Mouse (Mus musculus): ENCODE measurements around the gene Fgfr2.
A peak's percentile ranks its signal among the peaks of the same experiment; 100 is the strongest.

Fgfr2 gene

GRCm38 (mm10) chr7:132282161-132282560, 841.0 kb downstream of the Fgfr2 start:
- DNase-seq = no peak

DNA sequence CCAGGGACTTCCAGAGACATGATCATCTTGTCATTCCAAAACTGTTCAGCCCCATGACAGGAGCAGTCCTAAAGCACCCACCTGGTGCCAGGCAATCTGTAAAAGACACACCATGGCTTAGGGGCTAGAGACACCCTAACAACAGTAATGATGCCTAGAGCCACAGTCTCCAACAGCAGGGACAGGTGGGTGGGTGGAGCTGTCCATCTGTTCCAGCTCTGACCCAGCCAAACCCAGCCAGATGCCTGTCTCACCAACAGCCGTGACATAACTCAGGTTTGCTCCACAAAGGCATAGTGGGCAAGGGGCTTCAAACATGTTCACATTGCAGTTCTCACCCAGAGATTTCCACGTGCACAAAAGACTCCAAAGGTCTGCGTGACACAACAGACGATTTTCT, 841.4 kb downstream of the Fgfr2 start:
- DNase-seq = peak; percentile 66

DNA sequence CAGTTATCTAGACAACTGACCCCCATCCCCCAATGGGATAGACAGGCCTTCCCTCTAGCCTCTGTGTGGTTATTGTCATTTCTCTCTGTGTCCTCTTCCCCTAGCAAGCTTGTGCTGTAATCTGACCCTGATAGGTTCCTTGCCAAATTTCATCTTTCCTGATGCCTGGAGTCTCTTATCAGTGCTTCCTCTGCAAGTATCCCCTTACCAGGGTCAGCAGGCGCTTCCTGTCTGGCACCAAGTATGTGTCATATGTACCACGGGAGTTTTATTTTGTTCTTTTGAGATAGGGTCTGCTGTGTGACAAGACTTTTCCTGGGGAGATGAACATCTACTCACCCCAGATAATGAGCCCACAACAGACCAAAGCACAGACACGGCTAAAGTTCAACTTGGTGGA, 844.5 kb downstream of the Fgfr2 start:
- DNase-seq = no peak

DNA sequence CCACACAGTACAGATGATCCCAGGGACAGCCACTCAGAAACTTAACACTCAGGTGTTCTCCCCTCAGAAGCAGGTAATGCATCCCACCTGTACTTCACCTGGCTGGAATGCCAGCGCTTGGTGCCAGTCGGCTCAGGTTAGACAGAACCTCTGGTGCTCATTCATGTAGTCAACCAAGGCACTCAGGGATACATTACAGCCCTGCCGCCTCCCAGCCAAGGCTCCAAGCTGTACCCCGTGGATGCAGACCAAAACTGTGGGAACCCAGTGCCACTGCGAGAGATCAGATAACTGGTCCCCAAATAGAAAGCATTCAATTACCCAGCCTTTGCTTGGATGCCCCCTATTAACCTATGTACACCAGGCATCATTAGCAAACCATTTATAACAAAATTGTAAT, 846.9 kb downstream of the Fgfr2 start:
- no peak for DNase-seq

- no peak for DNase-seq
Observed at GRCm38 (mm10) chr7:132273741-132274513, 849.2 kb downstream of the Fgfr2 start.

DNA sequence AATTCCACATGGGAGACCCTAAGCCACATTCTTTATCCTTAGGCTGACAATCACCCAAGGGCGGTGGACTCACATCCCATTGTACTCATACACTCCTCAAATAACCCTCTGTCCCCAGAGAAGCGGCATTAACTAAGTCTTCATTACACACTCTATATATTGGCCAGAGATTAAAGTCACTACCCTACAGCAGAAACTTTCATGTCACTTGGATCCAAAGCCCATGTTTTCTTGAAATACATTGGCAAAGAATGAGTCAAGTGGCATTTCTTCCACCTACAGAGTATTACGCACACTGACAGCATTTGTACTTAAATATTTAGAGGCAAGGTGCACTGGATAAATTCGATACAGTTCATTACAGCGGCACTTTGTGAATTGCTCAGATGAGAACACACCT, 850.2 kb downstream of the Fgfr2 start:
- no peak for DNase-seq

GRCm38 (mm10) chr7:132270364-132270763, 852.8 kb downstream of the Fgfr2 start:
- DNase-seq = no peak

DNA sequence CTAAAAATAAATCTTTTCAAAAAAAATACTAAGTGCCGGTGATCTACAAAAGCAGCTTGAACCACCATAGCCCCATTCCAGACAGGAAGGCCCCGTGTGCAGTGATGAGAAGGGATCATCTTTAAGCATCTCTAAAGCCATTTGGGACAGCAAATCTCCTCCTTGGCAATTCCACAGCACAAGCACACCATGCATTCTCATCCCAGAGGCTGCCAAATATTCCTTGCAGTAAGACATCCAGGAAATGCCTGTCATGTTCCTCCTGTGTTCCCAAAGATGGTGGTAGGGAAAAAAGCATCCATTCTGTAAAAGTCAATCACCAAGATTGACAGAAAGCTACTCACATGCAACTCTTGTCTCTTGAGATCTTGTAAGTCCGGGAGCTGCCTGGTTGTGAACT, 853.5 kb downstream of the Fgfr2 start:
- no peak for DNase-seq

DNA sequence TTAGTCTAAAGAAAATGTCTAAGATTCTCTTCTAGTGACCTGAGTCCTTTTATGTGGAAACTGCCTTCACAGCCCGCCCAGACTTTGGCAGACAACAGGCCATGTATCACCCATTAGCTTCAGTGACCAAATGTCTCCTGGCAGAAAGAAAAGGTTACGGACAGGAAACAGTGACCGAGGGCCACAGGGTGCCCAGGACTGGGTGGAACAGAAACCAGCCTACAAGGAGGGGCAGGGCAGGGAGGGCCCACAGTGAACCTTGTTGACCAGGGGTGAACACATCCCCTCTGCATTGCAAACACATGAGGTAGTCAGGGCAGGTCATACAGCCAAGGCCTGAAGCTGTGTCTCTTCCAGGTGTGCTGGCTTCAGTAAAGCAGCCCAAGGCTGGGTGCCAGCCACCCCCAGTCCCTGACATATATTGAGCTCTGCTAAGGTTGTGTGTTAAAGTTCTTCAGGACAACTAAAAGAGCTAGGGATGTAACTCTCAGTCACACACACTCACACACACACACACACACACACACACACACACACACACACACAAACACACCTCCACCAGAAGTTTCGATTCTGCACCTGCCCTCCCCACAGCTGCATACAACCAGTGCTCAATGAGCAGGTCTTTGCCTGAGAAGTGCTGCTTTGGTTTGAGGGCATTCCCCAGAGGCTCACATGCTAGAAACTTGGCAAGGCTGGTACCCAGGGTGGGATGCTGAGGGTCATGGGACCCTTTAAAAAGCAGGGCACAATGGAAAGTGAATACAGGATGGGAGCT, 855.2 kb downstream of the Fgfr2 start:
- DNase-seq = peak; percentile 42

GRCm38 (mm10) chr7:132264763-132265162, 858.4 kb downstream of the Fgfr2 start:
- no peak for DNase-seq

DNA sequence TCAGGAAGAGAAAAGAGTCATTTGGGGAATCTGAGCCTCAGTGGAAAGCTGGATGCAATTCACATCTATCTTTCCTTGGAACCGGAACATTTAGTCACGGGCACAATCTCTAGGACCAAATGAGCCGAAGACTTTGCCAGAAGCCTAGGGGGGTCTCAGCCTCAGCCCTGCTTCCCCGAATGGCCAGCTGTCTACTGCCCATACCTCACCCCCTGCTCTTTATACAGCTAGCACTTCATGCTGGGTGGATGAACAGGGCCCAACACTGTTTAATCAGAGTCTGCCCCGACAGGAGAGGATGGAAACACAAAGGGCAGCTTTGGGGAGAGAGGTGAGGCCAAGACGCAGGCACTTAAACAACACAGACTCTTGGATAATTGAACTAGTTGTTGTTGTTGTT, 860.0 kb downstream of the Fgfr2 start:
- DNase-seq = no peak

- DNase-seq = no peak
Observed at GRCm38 (mm10) chr7:132262696-132263095, 860.5 kb downstream of the Fgfr2 start.

- DNase-seq = no peak
Observed at GRCm38 (mm10) chr7:132261885-132262284, 861.3 kb downstream of the Fgfr2 start.

DNA sequence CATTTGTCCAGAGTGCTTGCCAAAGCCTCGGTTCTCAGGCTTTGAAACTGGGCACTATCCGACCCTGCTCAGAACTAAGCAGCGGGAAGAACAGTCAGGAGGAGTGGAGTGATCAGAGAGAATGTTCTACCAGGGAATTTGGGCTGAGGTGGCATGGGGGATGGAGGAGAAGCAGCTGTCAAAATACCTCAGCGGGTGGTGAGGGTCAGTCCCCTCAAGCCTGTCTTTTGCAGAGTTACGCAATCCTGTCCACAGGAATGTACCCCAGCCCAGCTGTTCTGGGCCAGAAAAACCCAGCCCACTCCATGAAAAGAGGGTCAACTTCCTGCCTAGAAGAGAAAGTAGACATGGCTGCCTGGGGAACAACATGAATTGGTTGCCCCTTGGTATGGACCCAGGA, 862.5 kb downstream of the Fgfr2 start:
- no peak for DNase-seq

GRCm38 (mm10) chr7:132258817-132259216, 864.3 kb downstream of the Fgfr2 start:
- no peak for DNase-seq

GRCm38 (mm10) chr7:132258216-132258615, 864.9 kb downstream of the Fgfr2 start:
- DNase-seq = no peak

- DNase-seq = peak; percentile 71
Observed at GRCm38 (mm10) chr7:132253513-132253912, 869.6 kb downstream of the Fgfr2 start.

GRCm38 (mm10) chr7:132253078-132253477, 870.1 kb downstream of the Fgfr2 start:
- no peak for DNase-seq

GRCm38 (mm10) chr7:132249563-132250119, 873.5 kb downstream of the Fgfr2 start:
- DNase-seq = no peak

DNA sequence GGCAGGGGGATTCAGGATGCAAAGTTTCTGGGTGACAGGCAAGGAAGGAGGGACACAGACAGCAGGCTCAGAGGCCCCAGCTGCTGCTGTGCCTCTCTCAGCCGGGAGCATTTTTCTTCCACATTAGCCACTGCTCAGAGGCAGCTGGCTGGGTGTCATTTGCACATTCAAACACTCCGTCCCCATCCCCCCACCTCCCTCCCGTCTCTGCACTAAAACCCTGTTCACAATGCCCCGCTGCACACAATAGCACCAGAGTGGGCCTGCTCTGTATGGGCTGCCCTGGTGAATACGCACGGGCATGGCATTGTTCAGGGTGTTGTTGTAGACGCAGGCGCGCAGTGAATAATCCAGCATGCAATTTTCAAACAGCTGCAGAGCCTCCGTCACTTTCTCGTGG, 875.6 kb downstream of the Fgfr2 start:
- no peak for DNase-seq

DNA sequence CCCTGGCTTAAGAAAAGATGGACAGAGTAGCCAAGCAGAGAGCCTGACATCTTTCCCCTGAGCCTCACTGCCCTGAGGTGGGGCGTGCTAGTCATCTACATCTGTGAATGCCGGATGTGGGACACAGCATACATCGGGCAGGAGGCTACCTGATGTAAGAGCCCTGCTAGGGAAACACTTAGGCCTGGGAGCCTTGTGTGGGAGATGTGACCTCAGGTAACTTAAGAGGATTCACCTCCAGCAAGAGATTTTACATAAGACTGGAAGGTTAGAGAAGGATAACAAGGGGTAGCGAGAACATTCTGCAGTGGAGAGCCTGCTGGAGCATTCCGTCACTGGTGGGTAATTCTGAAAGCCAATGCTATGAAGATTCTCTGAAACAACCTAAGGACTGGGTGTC, 876.1 kb downstream of the Fgfr2 start:
- DNase-seq = no peak

DNA sequence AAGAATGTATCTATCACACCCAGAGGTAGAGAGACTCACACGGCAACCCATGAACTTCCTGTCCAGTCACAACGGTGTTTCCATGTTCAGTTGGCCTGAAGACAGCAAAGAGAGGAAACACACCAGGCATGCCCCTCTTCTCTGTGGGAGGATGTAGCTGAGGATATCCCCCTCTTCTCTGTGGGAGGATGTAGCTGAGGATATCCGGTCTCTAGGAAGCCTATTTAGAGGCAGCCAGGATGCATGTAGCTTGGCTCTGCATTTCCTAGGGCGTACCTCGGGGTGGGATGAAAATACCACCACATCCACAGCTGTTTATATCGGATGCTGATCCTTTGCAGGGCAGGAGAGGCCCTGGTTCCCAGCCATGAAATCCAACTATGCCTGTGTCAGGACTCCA, 877.4 kb downstream of the Fgfr2 start:
- DNase-seq = no peak

GRCm38 (mm10) chr7:132244637-132245036, 878.5 kb downstream of the Fgfr2 start:
- DNase-seq = no peak

DNA sequence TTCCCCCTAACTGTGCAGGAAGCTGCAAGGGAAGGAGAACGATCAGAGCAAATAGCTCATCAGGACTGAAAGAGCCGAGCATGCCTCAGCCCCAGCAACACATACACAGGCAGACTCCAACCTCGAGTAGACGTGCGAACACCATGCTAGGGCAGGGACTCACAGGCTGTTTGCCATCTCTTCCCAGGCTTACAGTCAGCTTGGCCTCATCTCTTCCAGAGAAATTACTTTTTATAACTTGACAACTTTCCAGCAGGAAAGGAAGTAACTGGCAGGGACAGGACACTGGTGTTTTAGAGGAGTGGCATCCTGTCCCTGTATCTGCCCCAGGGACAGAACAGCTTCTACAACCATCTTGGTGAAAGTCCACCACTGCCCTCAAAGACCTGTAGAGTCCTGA, 879.9 kb downstream of the Fgfr2 start:
- no peak for DNase-seq

Data from cerebellum, adult 11 months (tissue).